Mouse (Mus musculus) monocyte, adult 2 months (primary cell): ENCODE data around the gene Serpina1b.
"Not testable (repeated sequence)": the region's sequence is repeated elsewhere in the genome, so short reads cannot be mapped to it uniquely, and the experiment has no call there.

Experiments used
- DNase-seq, 2 experiments: peaks; one replicate each; pipeline ENCODE4 v3.0.0; 2022; ENCODE audit warnings: low spot score in 2 of 2, low read depth in 1 of 2

The Serpina1b gene

GRCm38 (mm10) chr12:103700144-103700750 lies 129.9 kb downstream of the Serpina1b start:
- no peak for DNase-seq

- DNase-seq: no peak
Measured at GRCm38 (mm10) chr12:103695429-103695828, 134.7 kb downstream of the Serpina1b start, which contains the start of gene Serpina1f. Gene Serpina1f, minus strand, starts transcription at chr12:103695529.

- no peak for DNase-seq
Measured at GRCm38 (mm10) chr12:103688221-103688814, 141.9 kb downstream of the Serpina1b start.

GRCm38 (mm10) chr12:103687021-103687420 lies 143.2 kb downstream of the Serpina1b start:
- no peak for DNase-seq

- no peak for DNase-seq
Measured at GRCm38 (mm10) chr12:103686050-103686449, 144.1 kb downstream of the Serpina1b start.

GRCm38 (mm10) chr12:103685386-103685785 lies 144.8 kb downstream of the Serpina1b start:
- no peak for DNase-seq

- DNase-seq: no peak
Measured at GRCm38 (mm10) chr12:103683775-103684174, 146.4 kb downstream of the Serpina1b start.

- DNase-seq: no peak
Measured at GRCm38 (mm10) chr12:103681739-103682138, 148.4 kb downstream of the Serpina1b start.

GRCm38 (mm10) chr12:103681169-103681568 lies 149.0 kb downstream of the Serpina1b start:
- DNase-seq: no peak

- DNase-seq: not testable (repeated sequence)
Measured at GRCm38 (mm10) chr12:103679853-103680252, 150.3 kb downstream of the Serpina1b start.
